Mouse (Mus musculus): Measurements from ENCODE around the gene Gdpgp1. TPM values are rescaled to one million over a fixed set of nuclear protein-coding genes. Genes with fewer than 3 reads are reported as not detected.
A peak's percentile ranks its signal among the peaks of the same experiment; 100 is the strongest.

Gdpgp1 gene
- total and polyA plus RNA-seq, 3 experiments = 2.0 to 3.6 (median 3.0) TPM

DNA sequence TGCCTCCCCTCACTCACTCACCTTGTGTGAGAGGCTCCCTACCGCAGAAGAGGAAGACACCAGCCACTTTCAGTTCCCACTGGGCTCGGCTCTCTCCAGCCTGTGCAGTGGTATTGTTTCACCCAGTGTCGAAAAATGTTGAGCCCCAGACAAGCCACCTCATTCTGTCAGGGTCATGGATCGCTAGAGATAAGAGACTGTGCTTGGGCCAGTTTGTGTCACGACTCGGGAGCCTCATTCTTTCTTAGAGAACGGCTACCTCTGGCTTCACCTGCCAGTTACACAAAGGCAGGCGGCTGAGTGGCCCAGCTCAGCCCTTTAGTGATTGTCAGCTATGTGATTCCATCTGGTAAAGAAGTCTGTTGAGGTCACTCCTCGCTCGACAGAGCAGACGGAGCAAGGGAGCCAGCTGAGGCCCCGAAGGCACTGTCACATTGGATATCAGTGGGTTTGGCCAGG, 29.0 kb upstream of the Gdpgp1 start (continued):
- no peak; the same call in 1 of the 2 replicates for TF ChIP-seq CHD1 (IDR thresholded peaks at IDR 0.05; ENCODE audit: low read depth, low read length)
- TF ChIP-seq ELF1 (IDR thresholded peaks at IDR 0.05; ENCODE audit: low read depth, low read length) = no peak; the same call in 1 of the 2 replicates
- no peak for TF ChIP-seq HCFC1 (IDR thresholded peaks at IDR 0.05; ENCODE audit: low read depth, low read length)
- no peak for TF ChIP-seq MAX (IDR thresholded peaks at IDR 0.05; ENCODE audit: low read length)
- TF ChIP-seq ETS1 (conservative IDR thresholded peaks at IDR 0.05; ENCODE audit: low read depth, low read length) = peak; percentile 84

DNA sequence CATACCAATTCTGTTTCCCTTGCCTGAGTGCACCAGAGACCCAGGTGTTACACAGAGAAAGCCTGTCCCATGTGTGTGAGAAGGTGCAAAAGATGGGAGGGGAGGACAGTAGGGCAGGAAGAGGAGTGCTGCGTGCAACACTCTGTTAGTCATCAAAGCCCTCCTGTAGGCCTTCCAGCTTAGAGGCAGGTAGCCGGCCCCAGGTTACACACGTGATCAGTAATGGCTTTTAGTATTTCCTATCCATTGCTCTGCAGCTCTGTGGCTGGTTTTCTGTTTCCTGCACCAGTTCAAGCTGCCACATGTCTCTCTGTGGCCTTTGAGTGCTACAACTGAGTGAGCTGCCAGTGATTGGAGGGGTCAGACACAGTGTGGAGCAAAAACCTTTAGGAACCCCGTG, 28.3 kb upstream of the Gdpgp1 start:
- Histone ChIP-seq H3K27me3 (replicated peaks) (no peaks in the 10 kb centered on the region), H3K36me3 (replicated peaks in 1 of 2; ENCODE audit: control insufficient read depth in 1 of 2, insufficient read depth in 1 of 2, low read length in 1 of 2) (peaks cover 4 to 7% of the 10 kb centered on the region in 2 experiments), H3K9ac (ENCODE audit: insufficient read depth, low read depth) (peak overlapping the region; percentile 2; the same call in 1 of the 2 replicates), H3K4me3 (replicated peaks in 1 of 3; ENCODE audit: low read depth in 2 of 3, low read length in 2 of 3, poor library complexity in 1 of 3) (no peak overlapping the region), H3K9me3 (replicated peaks; ENCODE audit: low read length) (no peaks in the 10 kb centered on the region), H3K79me2 (replicated peaks; ENCODE audit: control insufficient read depth, extremely low read depth, insufficient read depth, poor library complexity, severe bottlenecking) (peaks cover 66% of the 10 kb centered on the region), H3K4me1 (ENCODE audit: control insufficient read depth in 1 of 2, insufficient read depth in 2 of 2) (peaks cover 71 to 100% of the 10 kb centered on the region in 2 experiments), H3K27ac (ENCODE audit: insufficient read depth, low read depth) (peak overlapping the region; percentile 63), H3K4me2 (ENCODE audit: insufficient read depth, low read depth, poor library complexity, severe bottlenecking) (peak overlapping the region; percentile 68; the same call in 1 of the 2 replicates)
- DNase-seq (ENCODE audit: extremely low read depth) = peak; percentile 48
- dilution Hi-C loops (cut with MboI; ENCODE audit: extremely low pct_ligation_motif_present, extremely low pct_unique_long_range_greater_than_20kb, low sequenced_read_pairs) (no loop called here), in situ Hi-C loops (cut with MboI; ENCODE audit: low pct_ligation_motif_present, low pct_unique_long_range_greater_than_20kb, low sequenced_read_pairs) (no loop called here)
- TF ChIP-seq MAX (IDR thresholded peaks at IDR 0.05; ENCODE audit: low read length) (peak; percentile 45; the same call in 1 of the 2 replicates), JUN (IDR thresholded peaks at IDR 0.05; ENCODE audit: insufficient read depth, low read depth, low read length) (no peak), USF1 (IDR thresholded peaks at IDR 0.05; ENCODE audit: low read depth, low read length) (peak; percentile 20), UBTF (IDR thresholded peaks at IDR 0.05; ENCODE audit: low read depth, low read length) (peak; percentile 64; the same call in 1 of the 2 replicates), USF2 (conservative IDR thresholded peaks at IDR 0.05; ENCODE audit: low read depth, low read length) (peak; percentile 37), TBP (conservative IDR thresholded peaks at IDR 0.05; ENCODE audit: low read depth, low read length) (no peak), BHLHE40 (IDR thresholded peaks at IDR 0.05; ENCODE audit: low read depth, low read length) (peak; percentile 57), ETS1 (conservative IDR thresholded peaks at IDR 0.05; ENCODE audit: low read depth, low read length) (0 out of 2 replicates have a peak, but pooled peaks have one; percentile 25)

- Histone ChIP-seq H3K4me2 (ENCODE audit: insufficient read depth, low read depth, poor library complexity, severe bottlenecking) (0 out of 2 replicates have a peak overlapping the region, but pooled peaks have one; percentile 68), H3K36me3 (replicated peaks in 1 of 2; ENCODE audit: control insufficient read depth in 1 of 2, insufficient read depth in 1 of 2, low read length in 1 of 2) (peaks cover 4 to 7% of the 10 kb centered on the region in 2 experiments), H3K9me3 (replicated peaks; ENCODE audit: low read length) (no peaks in the 10 kb centered on the region), H3K9ac (ENCODE audit: insufficient read depth, low read depth) (no peak overlapping the region), H3K27me3 (replicated peaks) (no peaks in the 10 kb centered on the region), H3K4me3 (replicated peaks in 1 of 3; ENCODE audit: low read depth in 2 of 3, low read length in 2 of 3, poor library complexity in 1 of 3) (no peak overlapping the region), H3K79me2 (replicated peaks; ENCODE audit: control insufficient read depth, extremely low read depth, insufficient read depth, poor library complexity, severe bottlenecking) (peaks cover 60% of the 10 kb centered on the region), H3K4me1 (ENCODE audit: control insufficient read depth in 1 of 2, insufficient read depth in 2 of 2) (peaks cover 70 to 98% of the 10 kb centered on the region in 2 experiments), H3K27ac (ENCODE audit: insufficient read depth, low read depth) (peak overlapping the region; percentile 65; the same call in 1 of the 2 replicates)
- no peak for DNase-seq (ENCODE audit: extremely low read depth)
- in situ Hi-C loops (cut with MboI; ENCODE audit: low pct_ligation_motif_present, low pct_unique_long_range_greater_than_20kb, low sequenced_read_pairs) (no loop called here), dilution Hi-C loops (cut with MboI; ENCODE audit: extremely low pct_ligation_motif_present, extremely low pct_unique_long_range_greater_than_20kb, low sequenced_read_pairs) (no loop called here)
- no peak for TF ChIP-seq KAT2A (IDR thresholded peaks at IDR 0.05; ENCODE audit: insufficient replicate concordance, low read length)
- TF ChIP-seq POLR2A (IDR thresholded peaks at IDR 0.05; ENCODE audit: low read depth, low read length) = no peak
- 0 out of 2 replicates have a peak, but pooled peaks have one; percentile 12 for TF ChIP-seq MEF2A (IDR thresholded peaks at IDR 0.05; ENCODE audit: borderline replicate concordance, low read depth, low read length)
- TF ChIP-seq SMC3 (IDR thresholded peaks at IDR 0.05; ENCODE audit: low read depth, low read length) = no peak
- TF ChIP-seq JUN (IDR thresholded peaks at IDR 0.05; ENCODE audit: insufficient read depth, low read depth, low read length) = no peak
- TF ChIP-seq RCOR1 (conservative IDR thresholded peaks at IDR 0.05; ENCODE audit: low read depth, low read length) = no peak
- TF ChIP-seq SIN3A (IDR thresholded peaks at IDR 0.05; ENCODE audit: low read length) = peak; percentile 52; the same call in 1 of the 2 replicates
- peak; percentile 78 for TF ChIP-seq ETS1 (conservative IDR thresholded peaks at IDR 0.05; ENCODE audit: low read depth, low read length)
- no peak for TF ChIP-seq NELFE (IDR thresholded peaks at IDR 0.05; ENCODE audit: low read depth, low read length)
- 0 out of 2 replicates have a peak, but pooled peaks have one; percentile 9 for TF ChIP-seq MAZ (IDR thresholded peaks at IDR 0.05; ENCODE audit: low read depth, low read length)
- peak; percentile 95 for TF ChIP-seq BHLHE40 (IDR thresholded peaks at IDR 0.05; ENCODE audit: low read depth, low read length)
- TF ChIP-seq E2F4 (IDR thresholded peaks at IDR 0.05; ENCODE audit: insufficient replicate concordance, low read depth, low read length) = no peak
- TF ChIP-seq MXI1 (IDR thresholded peaks at IDR 0.05; ENCODE audit: low read depth, low read length) = peak; percentile 43; the same call in 1 of the 2 replicates
- TF ChIP-seq CTCF (conservative IDR thresholded peaks at IDR 0.05 in 1 of 2, IDR thresholded peaks at IDR 0.05 in 1 of 2; ENCODE audit: low read depth in 2 of 2, low read length in 2 of 2) = no peak
- TF ChIP-seq ZKSCAN1 (IDR thresholded peaks at IDR 0.05; ENCODE audit: borderline replicate concordance, low read depth, low read length) = no peak
- TF ChIP-seq TCF12 (IDR thresholded peaks at IDR 0.05; ENCODE audit: low read depth, low read length) = peak; percentile 79
- no peak for TF ChIP-seq JUND (conservative IDR thresholded peaks at IDR 0.05; ENCODE audit: low read depth, low read length)
- TF ChIP-seq MYC (IDR thresholded peaks at IDR 0.05; ENCODE audit: low read depth, low read length) = 0 out of 2 replicates have a peak, but pooled peaks have one; percentile 46
Measured at GRCm38 (mm10) chr7:80204961-80205360, 27.7 kb upstream of the Gdpgp1 start.
